Mouse (Mus musculus): ENCODE results near the gene Plekhh2.

Gene Plekhh2

DNA sequence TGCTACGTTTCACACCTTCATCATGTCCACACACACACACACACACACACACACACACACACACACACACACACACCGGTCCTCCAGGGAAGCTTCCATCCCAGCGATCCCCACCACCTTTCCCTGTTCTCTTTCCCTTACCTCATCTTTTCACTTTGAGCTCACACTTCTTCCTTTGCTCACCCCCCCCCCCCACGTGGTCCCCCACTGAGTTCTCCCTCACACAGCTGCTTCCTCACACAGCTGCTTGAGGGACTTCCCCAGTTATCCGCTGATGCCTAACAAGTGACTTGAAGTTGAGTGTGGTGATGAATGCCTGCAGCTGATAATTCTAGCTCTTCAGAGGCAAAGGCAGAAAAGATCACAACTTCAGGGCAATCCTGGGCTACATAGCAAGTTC, 95.9 kb downstream of the Plekhh2 start:
- in situ Hi-C loops (cut with MboI, MseI), result no loop called here

DNA sequence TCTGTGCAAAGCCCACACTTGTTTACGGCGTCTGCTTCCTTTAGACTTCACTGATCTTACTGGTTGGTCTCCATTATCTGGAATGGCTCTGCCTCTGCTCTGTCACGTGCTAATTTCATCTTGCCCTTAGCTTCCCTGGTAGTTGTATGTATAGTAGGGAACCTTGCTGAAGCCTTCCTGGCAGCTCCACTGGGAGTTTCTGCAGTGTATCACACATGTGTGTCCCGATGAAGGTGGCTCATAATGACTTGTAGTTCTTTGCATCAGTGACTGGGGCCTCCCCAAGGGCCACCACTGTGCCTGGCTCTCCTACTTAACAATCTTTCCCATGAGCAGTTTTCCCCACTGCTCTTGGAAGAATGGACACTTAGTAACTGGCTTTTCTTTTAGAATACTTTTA, 96.9 kb downstream of the Plekhh2 start:
- in situ Hi-C loops (cut with MboI, MseI), result no loop called here

DNA sequence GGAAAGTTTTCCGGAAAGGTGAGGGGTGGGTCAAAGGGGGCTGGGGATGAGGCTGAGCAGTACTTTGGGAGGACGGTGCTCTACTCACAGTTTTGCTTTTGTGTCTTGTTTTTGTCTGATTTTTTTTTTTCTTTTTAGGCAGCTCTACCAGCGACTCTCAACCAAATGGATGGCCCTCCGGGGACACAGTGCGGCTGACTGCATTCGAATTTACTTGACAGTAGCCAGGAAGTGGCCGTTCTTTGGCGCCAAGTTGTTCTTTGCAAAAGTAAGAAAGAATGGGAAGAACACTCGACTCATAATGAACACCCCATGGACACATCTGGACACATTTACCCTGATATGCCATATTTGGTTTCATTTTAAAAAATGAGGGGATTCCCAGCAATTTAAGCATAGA, 99.8 kb downstream of the Plekhh2 start:
- in situ Hi-C loops (cut with MboI, MseI), result no loop called here

DNA sequence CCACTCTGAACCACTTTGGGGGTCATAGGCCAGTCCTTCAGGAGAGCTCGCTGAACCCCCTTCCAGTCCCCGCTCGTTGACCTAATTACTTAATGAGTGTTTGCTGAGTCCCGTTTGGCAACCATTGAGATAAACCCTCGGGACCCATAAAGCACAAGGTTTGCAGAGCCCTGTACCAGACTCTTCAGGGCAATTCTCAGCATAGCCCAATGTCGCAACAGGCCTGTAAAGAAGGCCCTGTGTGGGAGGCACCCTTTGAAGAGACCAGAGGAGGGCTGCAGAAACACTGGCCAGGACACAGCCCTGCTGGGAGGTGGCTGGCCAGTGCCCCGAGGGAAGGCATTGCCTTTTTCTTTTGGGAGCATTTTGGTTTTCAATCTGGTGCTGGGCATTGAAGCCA, 100.3 kb downstream of the Plekhh2 start:
- in situ Hi-C loops (cut with MboI, MseI), result no loop called here

DNA sequence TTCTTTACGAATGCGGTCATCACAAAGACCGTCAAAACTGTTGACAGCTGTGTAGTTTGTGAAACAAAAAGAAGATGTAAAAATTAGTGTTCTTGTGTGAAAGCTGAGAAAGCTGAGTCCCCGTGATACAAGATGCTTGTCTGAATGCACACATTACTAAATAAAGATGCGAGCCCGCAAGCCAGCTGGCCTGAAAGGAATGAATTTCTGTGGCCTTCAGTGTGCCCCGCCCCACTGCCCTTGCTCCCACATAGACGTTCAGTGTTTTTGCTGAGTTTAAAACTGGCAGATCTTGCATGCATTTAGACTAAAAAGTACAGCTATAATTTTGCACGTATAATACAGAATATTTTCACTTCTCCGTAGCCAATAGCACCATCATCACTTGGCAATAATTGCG, 104.1 kb downstream of the Plekhh2 start:
- in situ Hi-C loops (cut with MboI, MseI), result no loop called here

DNA sequence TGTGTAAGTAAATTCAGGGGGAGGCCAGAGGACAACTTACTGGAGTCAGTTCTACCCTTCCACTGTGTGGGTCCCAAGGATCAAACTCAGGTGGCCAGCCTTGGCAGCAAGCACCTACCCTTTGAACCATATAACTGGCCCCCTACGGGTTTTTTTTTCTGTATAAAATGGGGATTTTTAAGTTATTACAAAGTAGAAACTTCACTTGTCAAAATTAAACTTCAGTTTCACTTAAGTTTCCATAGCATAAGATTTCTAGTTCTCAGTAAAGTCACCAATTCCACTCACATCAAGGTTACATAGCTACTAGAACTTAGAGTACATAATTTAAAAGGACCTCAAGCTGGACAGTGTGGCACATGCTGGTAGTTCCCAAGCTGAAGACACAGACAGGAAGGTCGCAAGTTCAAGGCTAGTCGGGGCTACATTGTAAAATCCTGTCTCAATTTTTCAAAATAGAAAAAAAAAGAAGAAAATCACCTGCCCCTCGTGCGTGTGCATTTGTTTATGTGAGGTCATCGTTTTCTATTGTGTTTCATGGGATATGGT, 104.9 kb downstream of the Plekhh2 start:
- in situ Hi-C loops (cut with MboI, MseI), result no loop called here

DNA sequence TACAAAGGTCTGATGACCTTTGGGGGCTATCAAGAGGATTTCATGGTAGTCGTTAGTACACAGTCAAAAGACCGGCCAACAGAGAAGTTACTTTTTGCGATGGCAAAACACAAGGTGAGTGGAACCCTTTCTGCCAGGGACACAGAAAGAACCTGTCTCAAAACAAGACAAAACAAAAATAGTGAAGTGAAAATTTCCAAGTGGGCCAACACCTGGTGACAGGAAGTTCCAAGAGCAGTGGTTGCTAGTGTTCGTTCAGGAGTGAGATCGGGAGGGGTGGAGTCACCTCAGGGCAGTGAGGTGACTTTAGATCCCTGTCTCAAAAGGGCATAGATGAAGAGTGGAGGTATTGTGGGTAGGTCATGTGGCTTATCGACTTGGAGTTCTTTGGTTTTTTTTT, 106.3 kb downstream of the Plekhh2 start:
- in situ Hi-C loops (cut with MboI, MseI), result no loop called here

DNA sequence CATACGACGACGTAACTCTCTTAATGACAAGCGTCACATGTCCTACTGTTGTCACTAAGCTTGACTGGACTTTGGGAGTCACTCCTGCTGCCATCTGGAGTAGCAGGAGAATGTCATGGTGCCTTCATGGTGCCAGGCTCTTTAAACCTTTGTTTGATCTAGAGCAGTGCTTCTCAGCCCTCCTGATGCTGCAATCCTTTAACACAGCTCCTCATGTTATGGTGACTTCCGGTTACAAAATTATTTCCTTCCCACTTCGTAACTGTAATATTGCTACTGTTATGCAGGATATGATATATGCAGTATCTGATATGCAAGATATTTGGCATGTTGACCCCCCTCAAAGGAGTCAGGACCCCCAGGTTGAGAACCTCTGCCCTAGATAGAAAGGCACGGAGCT, 107.4 kb downstream of the Plekhh2 start:
- in situ Hi-C loops (cut with MboI, MseI), result no loop called here

DNA sequence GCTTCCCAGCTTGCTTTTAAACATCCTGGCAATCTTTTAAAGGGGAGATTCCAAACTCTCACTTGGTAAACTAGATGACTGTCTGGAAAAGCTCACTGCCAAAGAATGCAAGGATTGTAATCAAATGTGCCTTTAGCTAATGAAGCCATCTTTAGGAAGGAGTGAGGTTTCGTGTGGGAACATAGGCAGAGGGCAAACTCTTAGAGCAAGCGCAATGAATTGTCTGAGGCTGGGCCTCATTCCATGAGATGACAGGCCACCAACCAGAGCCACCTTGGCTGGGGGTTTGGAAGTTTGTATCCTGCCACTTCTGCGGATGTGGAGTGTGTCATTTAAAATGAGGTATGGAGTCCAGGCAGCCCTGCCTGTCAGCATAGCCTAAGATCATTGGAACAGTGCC, 108.4 kb downstream of the Plekhh2 start:
- in situ Hi-C loops (cut with MboI, MseI), result no loop called here

DNA sequence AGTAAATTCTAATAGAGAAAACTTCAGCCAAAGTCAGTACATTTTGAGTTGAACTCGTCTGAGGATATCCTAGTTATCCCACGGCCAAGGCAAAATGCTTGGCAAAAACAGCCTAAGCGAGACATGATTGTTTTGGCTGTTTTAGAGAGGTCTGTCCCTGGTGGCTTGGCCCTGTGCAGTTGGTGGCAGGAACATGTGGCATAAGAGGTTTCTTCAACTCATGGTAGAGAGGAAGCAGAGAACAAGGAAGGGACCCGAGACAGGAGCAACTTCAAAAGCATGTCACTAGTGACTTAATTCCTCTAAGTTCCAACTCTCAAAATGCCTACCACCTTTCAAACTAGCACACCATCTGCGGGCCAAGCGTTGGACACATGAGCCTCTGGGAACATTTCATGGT, 108.9 kb downstream of the Plekhh2 start:
- in situ Hi-C loops (cut with MboI, MseI), result no loop called here

DNA sequence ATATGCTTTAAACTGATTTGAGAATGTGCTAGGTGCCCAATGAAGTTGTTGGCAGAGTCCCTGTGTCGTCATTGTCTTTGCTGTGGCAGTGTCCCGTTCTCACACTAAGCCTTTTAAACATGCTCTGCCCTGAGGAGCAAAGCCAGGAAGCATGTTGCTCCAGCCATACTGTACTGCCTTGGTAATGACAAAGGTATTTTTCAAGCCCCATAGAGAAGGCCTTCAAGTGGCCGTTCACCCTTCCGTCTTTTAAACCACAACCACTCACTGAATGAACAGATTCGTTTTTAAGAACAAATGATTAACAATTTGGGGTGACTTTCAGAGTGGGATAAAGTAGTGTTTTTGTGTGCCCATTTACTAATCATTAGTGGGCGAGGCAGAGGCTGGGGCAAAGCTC, 109.5 kb downstream of the Plekhh2 start:
- in situ Hi-C loops (cut with MboI, MseI), result no loop called here

DNA sequence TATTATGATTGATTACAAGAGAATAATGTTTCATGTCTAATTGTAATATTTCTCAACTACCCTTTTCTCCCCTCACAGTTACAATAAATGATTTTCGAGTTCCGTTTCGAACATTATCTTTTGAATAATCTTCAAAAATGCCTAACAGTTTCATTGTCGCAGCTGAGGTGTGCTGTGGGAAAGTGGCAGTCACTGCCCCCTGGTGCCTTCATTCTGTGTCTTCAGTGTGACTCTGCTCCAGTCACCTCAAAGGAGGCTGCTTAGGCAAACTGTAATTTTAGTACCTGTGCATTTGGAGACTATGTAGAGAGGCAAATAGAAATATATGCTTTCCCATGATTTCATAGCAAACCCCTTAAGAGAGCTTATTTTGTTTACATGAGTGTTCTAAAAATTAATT, 110.3 kb downstream of the Plekhh2 start:
- in situ Hi-C loops (cut with MboI, MseI), result no loop called here

DNA sequence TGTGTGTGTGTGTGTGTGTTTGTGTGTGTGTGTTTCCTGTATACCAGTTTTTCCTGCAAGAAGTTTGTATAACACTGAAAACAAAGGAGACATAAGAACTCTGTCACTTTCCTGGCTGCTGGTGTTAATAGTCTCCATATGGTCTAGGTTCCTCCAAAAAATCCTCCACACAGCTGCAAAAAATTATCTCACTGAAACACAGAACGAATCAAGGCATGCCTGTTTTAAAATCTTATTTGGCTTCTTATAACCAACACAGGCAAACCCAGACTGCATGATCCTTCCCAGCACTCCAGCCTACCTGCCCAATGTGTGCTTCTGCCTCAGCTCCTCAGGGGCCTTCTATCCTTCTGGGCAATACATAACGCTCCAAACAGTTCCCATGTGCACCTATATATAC, 111.2 kb downstream of the Plekhh2 start:
- in situ Hi-C loops (cut with MboI, MseI), result no loop called here

DNA sequence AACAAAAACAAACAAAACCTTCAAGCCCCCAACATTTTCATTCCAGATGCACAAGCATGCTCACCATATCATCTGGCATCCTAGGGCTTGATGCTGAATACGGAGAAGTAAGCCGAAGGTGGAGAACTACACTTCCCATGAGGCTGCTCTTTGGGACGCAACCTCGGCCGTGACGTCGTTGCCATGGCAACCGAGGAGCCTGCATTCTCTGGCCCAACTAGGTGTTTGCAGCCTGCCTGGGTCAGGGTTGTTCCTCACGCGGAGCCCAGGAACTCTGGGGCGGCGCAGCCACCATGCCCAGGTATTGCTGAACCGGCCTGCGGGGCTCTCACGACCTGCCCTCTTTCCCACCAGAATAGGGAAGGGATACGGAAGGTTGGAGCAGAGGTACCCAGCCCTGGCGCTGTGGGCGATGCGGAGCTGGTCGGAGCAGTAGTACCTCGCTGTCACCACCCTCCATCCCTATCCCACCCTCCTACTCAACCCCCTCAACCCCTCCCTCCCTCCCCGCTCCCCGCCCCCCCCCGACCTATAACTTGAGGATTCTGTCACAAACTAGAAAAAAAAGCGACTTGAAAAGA, 114.7 kb downstream of the Plekhh2 start, which contains the start of gene Dync2li1:
TSS of gene Dync2li1 (plus strand) at position 221 of the 581 bp plus-strand sequence.
- in situ Hi-C loops (cut with MboI, MseI), result no loop called here

DNA sequence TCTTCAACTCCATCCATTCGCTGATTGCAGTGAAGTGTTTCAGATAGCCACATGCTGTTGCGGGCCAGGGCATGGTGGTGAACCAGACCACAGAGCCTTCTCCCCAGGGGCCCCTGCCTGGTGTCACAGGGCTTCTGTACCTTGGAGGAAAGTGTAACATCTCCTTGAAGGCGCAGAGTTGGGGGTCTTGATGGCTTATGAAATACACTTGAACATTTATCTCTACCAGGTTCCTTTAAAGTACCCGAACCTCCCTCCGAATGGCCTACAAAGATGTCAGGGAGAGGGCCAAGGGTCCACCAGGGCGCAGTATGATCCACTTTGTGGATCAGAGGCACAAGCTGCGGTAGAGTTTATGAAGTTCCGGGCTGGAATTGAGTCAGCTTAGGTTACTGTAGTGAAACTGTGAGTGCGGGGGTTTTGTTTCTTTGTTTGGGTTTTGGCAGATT, 115.2 kb downstream of the Plekhh2 start:
- in situ Hi-C loops (cut with MboI, MseI), result no loop called here

DNA sequence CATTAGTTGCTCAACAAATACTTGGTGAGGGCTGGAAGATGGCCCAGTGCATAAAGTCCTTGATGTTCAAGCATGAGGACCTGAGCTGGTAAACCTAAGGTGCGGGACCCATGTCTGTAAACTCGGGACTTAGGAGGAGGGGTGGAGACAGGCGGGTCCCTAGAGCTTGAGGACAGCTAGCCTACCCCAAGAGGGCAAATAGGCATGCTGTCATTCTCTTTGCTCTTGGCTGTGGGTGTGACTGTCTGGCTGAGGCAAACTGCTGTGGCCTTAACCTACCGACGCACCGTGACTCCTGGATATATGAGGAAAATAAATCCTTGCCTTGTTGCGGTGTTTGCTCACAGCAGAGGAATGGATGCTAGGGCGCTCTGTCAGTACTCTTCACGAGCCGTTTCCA, 116.0 kb downstream of the Plekhh2 start:
- in situ Hi-C loops (cut with MboI, MseI), result no loop called here

DNA sequence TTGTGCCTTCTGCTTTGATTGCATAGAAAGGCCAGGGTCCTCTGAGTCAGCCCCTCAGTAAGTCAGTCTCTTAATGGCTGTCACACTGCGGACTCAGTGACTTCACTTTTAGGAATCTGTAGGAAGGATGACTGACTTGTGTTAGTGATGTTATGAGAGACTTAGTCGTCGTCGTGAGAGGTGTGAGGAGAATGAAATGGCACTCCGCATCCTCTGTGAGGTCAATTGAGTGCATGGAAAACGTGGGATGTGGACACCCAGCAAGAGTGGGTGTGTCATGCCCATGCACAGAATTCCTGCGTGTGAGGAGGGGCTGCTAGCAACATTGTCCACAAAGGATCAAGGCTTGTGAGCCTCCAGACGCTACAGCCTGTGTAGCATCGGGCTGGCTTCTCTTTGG, 116.9 kb downstream of the Plekhh2 start:
- in situ Hi-C loops (cut with MboI, MseI), result no loop called here

DNA sequence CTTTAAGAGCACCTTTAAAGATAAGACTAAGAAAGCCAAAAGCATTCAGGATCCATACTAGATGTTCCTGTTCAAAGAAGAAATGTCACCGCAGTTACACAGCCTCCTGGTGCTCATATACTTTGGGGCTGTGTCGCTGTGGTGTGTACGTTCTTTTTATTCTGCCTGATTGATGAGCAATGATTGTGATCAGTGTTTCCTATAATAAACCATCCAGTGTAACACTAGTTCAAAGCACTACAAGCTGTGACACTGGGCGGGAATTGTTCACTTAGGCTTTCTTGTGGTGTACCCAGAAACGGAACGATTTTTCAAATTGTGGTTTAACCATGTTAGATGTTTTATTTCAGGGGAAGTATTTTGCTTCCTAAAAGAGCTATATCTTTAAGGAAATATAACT, 120.1 kb downstream of the Plekhh2 start:
- in situ Hi-C loops (cut with MboI, MseI), result no loop called here

DNA sequence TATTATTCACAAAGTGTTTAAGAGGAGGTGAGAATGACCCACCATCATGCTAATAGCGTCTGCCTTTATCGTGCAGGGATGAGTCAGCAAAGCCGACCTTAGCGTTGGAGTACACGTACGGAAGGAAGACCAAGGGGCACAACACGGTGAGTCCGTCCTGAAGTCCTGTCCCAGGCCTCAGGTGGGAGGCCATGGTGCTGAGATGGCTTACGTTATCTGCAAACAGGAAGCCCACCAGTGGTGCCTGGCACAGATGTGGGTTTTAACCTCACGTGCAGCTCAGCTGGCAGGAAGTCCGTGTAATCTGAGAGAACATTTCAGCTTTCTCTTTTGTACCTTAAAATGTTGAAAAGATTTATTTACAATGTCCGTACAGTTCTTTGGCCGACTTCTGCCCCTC, 121.7 kb downstream of the Plekhh2 start:
- in situ Hi-C loops (cut with MboI, MseI), result no loop called here

DNA sequence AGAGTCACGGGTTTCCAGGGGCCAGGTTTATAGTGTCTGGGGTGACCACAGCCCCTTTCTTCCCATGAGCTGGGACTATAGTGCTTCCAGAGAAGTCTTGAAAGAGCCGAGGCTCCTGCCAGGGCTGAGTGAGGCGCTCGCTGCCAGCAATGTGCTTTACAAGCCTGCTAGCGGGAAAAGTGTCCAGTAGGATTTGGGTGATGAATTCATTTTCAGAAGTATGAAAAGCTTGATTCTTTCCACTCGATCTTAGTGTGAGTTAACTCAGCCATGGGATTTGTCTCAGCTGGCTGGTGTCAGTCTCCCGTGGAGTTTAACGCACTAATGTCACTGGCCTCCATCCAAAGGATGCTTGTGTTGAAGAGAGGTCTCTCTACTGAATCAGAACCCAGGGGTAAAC, 124.6 kb downstream of the Plekhh2 start:
- in situ Hi-C loops (cut with MboI, MseI), result no loop called here

DNA sequence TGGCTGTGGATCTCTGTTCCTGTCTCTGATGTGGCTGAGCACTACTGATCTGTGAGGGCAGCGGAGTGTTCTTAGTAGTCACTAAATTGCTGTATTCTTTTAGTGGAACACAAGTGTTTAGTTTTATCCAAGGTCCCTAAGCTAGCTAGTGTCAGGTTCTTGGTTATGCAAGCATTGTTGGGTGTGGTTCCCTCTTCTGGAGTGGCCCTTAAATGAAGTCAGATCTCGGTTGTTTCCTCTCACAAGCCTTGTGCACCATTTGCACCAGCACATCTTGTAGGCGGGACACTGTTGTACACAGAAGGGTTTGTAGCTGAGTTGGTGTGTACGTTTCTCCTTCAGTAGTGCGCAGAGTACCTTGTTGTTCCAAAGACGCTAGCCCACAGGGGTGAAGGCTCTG, 126.3 kb downstream of the Plekhh2 start:
- in situ Hi-C loops (cut with MboI, MseI), result no loop called here

DNA sequence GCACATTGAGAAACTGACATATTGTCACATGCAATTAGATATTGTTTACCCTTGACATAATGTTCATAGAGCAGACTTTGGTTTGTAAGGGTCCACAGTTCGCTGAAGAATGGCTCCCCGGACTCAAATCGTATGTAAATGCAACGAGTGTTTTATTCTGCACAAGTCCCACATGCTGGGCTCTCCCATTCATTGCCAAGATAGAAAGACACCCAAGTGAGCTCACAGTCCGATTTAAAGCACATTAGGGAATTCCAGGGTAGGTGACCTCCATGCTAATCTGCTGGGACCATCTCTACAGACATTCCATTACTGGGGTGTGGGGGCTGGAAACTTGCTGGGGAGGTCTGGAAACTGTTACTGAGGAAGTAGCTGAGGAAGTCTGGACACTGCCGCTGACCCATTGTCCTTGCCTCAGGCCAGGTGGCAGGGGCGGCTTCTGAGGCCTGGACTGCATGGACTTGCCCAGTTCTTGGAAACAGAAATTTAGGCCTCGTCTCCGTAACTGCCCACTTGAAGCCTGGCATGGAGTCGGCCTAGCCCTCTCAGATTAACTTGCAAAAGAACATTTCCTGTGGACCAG, 128.2 kb downstream of the Plekhh2 start:
- in situ Hi-C loops (cut with MboI, MseI), result no loop called here

DNA sequence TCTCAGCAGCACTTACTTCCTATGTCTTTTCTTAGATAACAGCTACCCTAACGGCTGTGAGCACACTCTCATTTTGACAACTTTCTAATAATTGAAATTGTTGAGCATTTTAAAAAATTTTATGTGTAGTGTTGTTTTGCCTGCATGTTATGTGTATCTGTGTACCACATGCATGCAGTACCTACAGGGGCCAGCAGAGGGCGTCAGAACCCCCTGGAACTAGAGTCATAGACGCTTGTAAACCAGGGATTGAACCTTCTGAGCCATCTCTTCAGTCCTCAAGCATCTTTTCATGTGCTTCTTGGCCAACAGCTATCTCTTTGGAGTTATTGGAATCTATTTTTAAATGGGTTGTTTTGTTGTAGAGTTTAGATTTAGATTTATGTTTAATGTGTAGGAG, 130.2 kb downstream of the Plekhh2 start:
- in situ Hi-C loops (cut with MboI, MseI), result no loop called here

DNA sequence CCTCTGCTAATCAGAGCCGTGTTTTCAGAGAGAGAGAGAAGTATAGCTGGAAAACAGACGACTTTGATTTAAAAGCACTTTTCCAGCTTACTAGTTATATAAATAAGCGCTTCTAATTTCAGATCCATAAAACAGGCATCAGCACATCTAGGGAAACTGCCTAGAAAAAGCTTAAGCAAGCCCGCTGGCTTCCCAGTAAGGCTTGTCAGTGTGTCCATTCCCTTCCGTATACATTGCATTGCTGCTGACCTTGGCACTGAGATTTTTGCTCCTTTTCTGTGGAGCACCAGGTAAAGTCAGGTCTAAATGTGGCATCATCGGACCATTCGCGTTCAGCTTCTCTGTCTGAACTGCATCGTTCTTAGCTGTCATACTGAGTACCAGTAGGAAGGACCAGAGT, 130.6 kb downstream of the Plekhh2 start:
- in situ Hi-C loops (cut with MboI, MseI), result no loop called here

Measured in regulatory T cell (primary cell).